Mouse (Mus musculus) spleen, postnatal 0 days (tissue): Measurements from ENCODE around the gene Strn3. TPM values are rescaled to one million over a fixed set of nuclear protein-coding genes. Genes with fewer than 3 reads are reported as not detected.

Experiments
- polyA plus RNA-seq: library from polyadenylated mRNA; unstranded; fragments of >200 nt; fragmentation: Nextera tagmentation; extraction: Ambion mirVana; gene quantifications from 2 replicates; pipeline ENCODE4 v1.2.1, GENCODE M21; 2015

Gene Strn3
- polyA plus RNA-seq = 23.8 and 26.4 TPM in 2 replicates

DNA sequence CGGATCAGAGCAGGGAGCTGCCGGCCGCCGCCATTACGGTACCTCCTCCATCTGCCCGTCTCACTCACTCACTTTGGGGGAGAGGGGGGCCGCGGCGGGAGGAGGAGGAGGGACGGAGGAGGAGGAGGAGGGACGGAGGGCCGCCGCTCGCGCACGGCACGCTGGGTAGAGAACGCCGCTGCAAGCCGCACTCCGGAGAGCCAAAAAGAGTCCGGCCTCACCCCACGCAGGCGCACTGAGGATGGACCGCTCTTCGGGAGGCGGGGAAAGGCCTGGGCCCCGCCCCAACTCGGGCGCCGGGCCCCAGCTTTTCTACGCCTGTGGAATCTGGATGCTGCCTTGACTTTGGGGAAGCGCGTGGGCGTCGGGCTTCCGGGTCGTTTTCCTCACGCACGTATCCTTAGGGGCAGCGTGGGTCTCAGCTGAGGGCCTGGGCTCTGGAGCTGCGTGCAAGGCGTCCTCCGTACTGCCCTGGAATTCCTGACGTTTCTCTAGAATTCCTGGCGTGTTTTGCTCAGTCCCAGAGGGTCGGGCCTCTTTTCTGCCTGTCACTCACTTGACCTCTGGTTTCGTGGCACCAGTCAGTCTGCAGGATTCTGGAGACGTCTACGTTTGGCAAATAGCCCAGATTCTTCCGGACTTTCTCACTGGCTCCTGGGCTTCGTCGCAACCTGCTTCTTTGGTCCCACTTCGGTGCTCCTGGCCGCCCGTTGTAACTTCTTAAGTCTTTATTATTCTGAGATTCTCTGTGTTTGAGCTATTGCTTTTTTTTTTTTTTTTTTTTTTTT, at the start of gene Strn3:
Gene Strn3 (minus strand): TSS at position 53 of the 788 bp plus-strand sequence.

DNA sequence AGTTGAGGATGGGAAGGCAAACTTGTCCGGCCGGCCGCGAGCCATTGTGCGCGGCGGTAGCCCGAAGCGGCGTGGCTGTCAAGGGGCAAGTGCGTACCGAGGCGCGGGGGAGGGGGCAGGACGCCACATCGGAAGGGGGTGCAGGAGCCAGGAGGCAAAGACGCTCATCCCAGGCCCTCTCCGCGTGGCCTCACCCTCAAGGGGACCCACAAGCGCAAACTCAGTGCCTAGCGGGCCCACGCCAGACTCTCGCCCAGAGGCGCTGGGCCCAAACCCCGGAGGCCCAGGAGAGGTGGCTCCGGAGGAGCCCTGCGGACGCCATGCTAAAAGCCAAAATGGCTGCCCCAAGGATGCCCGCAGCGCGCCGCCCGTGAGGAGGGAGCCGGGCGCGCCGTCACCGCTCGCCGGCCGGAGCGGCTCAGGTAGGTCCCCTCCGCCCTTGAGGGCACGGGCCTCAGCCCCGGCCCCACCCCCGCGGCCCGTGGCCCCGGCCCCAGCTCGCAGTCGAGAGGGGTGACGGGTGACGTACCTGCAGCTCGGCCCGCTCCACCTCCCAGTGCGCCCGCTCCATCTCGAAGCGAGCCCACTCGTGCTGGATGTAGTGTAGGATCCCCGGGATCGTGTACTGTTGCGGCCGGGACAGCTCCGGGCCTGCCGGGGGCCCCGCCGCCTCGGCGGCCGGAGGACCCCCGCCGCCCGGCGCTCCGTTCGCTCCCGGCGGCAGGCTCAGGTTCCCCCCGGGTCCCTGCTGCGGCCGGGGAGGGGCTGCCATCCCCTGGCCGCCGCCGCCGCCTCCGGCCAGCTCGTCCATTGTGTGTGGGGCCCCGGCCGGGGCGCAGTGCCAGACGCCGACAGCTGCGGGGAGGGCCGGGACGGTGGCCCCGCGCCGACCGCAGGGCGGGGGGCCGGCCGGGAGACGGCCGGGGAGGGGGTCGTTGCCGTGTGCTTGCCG, 528 bp downstream of the Strn3 start, which contains the start of gene Ap4s1:
Gene Ap4s1 (plus strand): TSS at position 141 of the 952 bp plus-strand sequence.

DNA sequence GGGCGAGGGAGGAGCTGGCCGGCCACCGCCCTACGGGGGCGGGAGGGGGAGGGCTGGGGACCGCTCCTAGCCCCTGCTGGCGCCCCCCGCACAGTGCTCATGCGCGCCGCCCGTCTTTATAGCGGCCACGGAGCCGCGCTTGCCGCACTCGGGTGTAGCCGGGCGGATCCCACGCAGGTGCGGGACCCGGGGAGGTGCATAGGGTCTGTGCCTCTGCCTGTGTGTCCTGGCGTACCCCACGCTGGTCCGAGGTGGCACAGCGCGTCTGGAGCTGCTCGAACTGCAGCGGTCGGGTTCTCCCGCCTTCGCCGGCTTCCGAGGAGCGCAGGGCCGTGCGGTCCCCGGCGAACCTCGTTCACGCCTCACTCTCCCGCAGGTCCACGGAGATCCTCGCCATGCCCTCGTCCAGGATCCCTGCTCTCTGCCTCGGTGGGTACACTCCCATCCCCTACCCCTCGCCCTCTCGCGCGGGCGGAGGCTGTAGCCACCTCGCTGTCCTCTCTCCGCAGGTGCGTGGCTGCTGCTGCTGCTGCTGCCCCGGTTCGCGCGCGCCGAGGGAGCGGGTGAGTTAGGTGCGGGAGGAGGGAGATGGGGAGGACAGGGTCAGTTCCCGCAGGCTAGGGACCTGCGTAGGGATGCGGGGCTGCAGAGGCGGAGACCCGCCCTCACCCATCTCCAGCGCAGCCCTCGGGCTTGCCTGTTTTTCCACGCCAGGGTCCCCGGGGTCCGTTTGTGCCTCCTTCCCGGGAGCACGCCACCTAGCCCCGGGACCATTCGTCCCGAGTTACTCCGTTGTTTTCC, 98.3 kb downstream of the Strn3 start, which contains the start of gene Coch:
Gene Coch (plus strand): TSS at position 113 of the 801 bp plus-strand sequence.

Other genes with a start within 250 kb of the Strn3 start
- 125 and 182 TPM in 2 replicates for gene Coch, start 98.6 kb downstream of the Strn3 start, polyA plus RNA-seq
- 23.1 and 26.7 TPM in 2 replicates for gene Ap4s1, start 864 bp downstream of the Strn3 start, polyA plus RNA-seq
- 36.7 and 37.1 TPM in 2 replicates for gene Hectd1, start 137.6 kb upstream of the Strn3 start, polyA plus RNA-seq